Mouse (Mus musculus) megakaryocyte, adult 5-6 weeks (primary cell): Measurements from ENCODE around the gene Med20. TPM values are rescaled to one million over a fixed set of nuclear protein-coding genes. Genes with fewer than 3 reads are reported as not detected.
"Not testable (repeated sequence)": the region's sequence is repeated elsewhere in the genome, so short reads cannot be mapped to it uniquely, and the experiment has no call there.

Experiments used
- ATAC-seq: 2 replicates; pipeline ENCODE4 v1.8.0; 2016; ENCODE audit warnings: mild to moderate bottlenecking, inconsistent platforms; ENCODE audit not compliant: poor library complexity, severe bottlenecking
- total RNA-seq, 2 experiments: library from RNA; stranded (forward) in 1 of 2; stranded (reverse) in 1 of 2; fragments of 153-499, 151-499 nt in 1 of 2; fragments of 221-1000, 200-1000 nt in 1 of 2; gene quantifications; 2 replicates each; pipeline versions ENCODE4 v1.2.3 to v1.2.4; 2015 to 2017

Med20 gene
- total RNA-seq, 2 experiments from 2014 or later, result 18.2 to 32.2 TPM

DNA sequence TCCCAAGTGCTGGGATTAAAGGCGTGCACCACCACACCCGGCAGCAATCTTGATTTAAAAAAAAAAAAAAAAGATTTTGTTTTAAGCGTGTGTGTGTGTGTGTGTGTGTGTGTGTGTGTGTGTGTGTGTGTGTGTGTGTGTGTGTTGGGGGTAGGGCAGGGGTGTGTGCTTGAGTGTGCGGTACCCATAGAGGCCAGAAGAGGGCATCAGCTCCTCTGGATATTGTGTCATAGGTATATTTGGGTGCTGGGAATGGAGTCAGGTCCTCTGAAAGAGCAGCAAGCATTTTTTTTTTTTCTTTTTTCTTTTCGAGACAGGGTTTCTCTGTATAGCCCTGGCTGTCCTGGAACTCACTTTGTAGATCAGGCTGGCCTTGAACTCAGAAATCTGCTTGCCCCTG is 13.2 kb downstream of the Med20 start:
- ATAC-seq, result not testable (repeated sequence)

DNA sequence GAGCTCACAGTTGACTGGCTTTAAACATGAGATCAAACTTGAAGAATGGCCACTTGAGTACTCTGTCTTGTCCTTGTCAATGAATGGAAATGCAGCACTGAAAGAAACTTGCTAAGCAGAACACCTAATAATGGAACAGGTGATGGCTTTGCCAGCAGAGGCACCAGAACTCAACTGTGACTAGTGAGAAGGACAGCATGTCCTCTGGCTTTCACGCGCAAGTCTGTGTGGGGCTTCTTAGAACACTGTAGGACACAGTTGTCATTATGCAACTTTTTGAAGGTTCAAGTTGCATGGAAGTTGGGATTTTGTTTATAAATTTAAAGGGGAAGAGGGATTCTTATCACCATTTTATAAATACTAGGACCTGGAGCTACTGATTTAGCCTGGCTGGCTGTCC is 13.7 kb downstream of the Med20 start:
- no peak for ATAC-seq

DNA sequence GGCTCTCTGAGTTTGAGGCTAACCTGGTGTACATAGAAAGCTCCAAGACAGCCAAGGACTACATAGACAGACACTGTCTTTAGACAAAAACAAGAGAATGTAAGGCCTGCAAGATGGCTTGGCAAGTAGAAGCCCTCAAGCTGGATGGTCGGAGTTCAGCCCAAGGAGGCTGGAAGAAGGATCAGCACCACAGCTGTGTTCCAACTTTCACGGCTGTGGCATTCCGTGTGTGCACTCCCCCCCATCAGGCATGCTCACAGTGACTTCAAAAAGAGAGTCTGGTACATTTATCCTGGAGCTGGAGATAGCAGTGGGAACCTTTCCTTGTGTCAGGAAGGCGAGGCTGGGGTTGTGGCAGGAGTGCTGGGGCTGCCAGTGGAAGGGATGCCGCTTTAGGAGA is 14.6 kb downstream of the Med20 start:
- no peak for ATAC-seq

DNA sequence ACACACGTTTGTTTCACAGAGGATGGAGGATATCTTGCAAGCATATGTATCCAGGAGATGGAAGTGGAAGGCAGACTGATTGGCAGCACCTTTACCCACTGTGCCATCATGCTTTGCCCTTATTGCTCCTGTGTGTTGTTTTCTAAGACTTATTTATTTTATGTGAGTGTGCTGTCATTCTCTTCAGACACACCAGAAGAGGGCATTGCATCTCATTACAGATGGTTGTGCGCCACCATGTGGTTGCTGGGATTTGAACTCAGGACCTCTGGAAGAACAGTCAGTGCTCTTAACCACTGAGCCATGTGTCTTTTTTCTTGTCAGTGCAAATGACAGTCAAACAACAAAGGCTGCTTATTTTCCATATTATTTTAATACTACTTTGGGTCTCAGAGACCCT is 16.4 kb downstream of the Med20 start:
- ATAC-seq, result no peak

DNA sequence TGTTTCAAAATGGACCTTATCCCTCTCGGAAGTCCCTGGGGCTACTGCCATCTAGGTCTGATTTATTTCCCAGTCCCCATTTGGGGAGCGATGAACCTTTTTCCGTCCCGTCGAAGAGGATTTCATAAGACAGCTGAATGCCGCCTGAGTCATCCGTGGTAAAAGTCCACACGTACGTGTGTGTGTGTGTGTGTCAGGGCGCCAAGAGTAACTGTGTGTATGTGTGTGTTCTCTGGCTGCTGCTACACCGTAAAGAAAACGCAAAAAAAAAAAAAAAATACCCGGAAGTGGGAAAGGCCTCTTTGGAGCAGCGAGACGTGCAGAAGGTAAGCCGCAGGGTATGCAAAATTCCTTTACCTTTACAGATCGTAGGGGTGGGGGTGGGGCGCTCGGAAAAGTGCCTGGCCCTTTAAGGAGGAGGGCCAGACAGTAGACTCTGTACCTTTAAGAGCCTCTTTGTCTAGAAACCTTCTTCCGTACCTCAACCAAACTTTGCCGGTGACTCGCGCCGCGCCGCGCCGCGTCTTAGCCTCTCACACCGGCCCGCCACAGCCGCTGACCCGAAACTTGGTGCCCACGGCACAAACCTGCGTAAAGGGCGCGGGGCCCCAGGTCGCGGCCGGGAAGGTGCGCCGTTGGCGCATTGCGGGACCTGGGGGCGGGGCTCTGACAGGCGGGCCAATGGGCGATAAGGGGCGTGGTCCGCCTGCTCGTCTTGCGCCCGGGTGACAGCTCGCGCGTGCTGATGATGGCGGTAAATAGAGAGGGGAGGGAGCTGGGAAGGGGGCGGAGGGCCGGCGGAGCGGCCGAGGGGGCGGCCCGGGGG is 17.7 kb downstream of the Med20 start:
- peak; percentile 98 for ATAC-seq

DNA sequence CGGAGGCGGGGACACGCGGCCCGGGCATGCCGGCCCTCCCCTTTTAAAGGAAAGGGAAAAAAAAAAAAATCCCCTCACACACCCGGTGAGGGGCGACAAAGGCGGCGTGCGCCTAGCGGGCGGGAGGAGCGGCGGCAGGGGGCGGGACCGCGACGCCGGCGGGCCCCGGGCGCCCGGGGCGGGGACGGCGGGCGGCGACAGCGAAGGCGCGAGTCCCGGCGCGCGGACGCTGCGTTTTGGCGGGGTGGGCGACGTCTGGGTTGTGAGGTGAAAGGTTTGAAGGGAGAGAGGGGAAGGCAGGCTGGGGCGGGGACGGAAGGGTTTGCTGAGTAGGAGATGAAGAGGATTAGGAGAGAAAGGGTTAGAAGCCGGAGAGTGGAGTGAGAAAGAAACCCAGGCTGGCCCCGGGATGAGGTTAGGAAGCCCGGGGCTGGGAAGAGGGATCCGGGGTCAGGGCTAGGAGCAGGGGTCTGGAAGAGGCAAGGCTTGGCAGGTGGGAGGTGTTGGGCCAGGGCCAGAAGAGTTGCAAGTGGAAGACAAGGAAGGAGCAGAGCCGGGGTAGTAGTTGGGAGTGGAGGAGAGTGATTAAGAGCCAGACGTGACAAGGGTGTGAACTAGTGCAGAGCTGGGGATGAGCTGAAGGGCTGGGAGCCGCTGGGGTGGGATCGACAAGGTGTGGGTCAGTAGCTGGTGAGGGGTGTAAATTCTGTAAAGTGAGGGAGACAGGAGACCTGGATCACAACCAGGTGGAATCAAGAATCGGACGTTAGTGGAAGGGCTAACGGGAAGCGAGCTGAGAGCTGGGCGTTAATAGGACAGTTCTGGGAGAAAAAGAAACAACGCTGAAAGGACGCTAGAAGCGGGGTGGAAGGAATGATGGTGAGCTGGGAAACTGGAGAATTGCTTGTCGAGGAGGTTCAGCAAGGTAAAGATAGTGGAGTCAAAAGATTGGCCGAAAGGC is 18.6 kb downstream of the Med20 start:
- peak; percentile 37 for ATAC-seq

DNA sequence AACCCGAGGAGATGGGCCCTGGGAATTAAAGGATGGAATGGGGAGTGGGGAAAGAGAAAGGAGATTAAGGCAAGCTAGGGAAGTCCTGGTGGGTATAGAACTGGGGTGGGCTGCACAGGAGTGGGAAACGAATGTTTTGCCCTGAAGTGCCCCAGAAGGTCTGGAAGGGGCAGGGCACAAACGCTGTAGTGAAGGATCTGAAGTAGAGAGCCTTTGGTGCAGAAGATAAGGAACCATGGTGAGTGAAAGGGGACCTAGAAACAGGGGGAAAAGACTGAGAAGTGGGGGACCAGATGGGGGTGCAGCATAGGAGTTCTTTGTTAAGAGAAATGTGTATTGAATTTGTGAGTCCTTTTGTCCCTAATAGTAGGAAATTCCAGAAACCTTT is 19.3 kb downstream of the Med20 start, which contains the start of gene Usp49:
Gene Usp49, plus strand, starts transcription at position 13 of the 388 bp plus-strand sequence.
- ATAC-seq, result no peak

DNA sequence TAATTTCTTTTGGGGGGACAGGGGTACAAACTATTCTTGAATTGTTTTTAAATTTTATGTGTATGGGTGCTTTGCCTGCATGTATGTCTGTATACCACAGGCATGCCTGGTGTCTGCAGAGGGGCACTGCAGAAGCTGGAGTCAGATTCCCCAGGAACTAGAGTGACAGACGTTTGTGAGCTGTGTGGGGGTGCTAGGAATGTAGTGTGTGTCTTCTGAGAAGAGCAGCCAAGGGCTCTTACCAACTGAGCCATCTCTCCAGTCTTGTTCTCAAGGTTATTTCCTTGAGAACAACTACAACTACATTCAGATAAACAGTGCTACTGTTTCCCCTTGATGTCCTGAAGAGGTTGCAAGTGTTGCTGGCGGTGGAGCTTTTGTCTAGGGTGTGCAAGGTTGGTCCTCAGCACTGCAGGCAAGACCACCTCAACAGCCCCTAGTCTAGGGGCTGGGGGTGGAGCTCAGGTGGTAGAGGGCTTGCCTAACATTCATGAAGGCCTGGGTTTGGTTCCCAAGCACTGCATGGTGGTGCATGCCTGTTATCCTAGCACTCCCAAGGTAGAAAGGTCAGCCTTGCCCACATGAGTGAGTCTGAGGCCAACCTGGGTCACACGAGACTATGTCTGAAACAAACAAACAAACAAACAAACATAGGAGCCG is 20.9 kb downstream of the Med20 start:
- ATAC-seq, result no peak

DNA sequence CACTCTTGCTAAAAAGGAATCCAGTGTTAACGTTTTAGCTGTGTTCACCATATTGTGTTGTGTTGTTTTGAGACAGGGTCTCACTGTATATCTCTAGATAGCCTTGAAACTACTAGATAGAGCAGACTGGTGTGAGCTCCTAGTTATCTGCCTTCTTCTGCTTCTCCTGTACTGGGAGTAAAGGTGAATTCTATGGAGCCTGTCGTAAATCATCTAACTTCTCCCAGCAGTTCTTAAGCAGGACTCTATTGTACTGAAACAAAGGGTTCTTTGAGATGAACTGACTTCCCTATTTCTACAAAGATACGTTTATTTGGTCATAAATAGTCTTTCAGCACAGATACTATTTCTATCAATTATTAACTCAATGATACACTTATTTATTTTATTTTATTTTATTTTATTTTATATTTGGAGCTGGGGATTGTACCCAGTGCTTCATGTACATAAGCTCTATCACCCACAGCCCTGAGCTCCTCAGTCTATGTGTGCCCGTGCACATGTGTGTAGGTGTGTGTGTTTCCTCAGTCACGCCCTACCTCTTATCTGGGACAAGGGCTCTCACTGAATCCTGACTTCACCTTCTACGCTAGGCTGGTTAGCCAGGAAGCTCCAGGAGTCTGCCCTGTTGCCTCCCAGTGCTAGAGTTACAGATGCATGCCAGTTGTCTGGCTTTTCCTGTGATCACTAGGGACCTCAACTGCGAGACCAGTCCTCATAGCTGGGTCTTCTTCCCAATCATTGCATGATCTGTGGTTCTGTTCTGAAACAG is 22.8 kb downstream of the Med20 start:
- no peak for ATAC-seq

DNA sequence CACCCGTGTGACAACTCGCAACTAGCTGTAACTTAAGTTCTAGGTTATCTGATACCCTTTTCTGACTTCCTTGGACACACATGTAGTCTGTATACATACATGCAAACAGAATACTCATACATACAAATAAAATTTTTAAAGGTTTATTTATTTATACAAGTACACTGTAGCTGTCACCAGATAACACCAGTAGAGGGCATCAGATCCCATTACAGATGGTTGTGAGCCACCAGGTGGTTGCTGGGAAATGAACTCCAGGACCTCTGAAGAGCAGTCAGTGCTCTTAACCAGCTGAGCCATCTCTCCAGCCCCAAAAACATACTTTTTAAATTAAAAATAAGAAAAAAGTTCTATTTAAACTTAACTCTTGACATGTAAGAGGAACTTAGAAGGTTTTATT is 31.6 kb downstream of the Med20 start:
- ATAC-seq, result no peak

DNA sequence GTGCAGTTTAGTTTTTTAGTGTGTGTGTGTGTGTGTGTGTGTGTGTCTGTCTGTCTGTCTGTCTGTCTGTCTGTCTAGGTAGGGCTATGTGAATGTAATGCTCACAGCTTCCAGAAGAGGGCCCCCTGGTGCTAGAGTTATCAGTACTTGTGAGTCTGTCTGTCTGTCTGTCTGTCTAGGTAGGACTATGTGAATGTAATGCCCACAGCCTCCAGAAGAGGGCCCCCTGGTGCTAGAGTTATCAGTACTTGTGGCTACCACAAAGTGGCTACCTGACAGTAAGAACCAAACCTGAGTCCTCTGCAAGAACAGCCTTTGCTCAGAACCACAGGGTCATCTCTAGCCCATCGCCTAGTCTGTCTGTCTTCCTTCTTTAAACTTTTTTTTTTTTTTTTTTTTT is 35.3 kb downstream of the Med20 start:
- ATAC-seq, result peak; percentile 89

DNA sequence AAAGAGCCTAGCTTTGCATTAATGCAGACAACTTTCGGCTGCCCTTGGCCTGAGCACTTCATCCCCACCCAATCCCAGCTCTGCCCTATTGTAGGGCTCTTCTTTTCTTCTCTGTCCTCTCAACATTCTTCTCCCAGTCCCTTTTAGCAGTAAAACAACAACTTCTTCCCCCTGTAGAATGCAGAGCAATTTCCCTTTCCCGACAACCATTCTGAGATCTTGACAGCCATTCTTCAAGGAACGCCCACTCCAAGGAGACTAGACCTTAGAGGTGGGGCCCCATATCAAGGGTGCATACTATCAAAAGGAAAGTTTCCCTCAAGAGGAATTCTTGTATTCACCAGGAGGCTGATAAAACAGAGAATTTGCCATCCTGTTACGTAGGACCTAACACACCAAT is 37.6 kb downstream of the Med20 start:
- ATAC-seq, result no peak

DNA sequence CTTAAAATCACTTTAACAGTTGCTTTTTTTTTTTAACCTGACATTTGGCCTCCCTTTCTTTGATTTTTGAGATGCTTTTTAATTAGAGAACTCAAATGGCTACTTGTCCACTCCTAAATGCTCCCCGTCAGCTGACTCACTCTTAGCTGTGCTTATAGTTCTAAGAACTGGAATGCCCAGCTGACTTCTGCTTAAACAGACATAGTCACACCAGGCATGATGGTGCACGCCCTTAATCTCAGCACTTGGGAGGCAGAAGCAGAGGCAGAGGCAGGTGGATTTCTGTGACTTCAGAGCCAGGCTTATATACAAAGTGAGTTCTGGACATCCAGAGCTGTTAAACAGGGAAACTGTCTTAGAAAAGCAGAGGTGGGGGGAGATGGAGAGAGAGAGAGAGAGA is 40.6 kb downstream of the Med20 start:
- no peak for ATAC-seq

DNA sequence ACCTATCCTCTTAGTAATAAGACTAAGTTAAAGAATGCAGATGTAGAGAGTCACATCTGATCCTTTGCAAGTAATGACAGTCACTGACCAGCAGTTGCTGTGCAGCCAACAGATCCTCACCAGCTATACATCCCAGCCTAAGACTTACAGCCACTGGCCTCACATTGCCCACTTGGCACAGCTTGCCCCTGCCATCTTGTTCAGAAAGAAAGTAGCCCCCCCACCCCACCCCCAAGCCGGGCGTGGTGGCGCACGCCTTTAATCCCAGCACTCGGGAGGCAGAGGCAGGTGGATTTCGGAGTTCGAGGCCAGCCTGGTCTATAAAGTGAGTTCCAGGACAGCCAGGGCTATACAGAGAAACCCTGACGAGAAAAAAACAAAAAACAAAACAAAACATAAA is 43.0 kb downstream of the Med20 start:
- not testable (repeated sequence) for ATAC-seq

DNA sequence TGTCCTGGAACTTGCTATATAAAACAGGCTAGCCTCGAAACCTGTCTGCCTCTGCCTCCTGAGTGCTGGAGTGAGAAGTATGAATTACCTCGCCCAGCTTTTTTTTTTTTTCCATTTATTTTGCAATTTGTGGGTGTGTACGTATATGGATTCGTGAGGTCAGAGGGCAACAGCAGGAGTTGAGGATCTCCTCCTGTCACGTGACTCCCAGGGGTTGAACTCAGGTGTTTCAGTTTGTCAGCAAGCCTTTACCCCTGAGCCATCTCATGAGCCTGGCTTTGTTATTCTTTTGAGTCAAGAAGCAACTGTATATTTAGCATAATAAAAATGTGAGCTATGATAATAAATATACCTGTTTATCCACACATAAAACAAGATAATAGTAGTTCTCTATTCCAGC is 44.3 kb downstream of the Med20 start:
- no peak for ATAC-seq

DNA sequence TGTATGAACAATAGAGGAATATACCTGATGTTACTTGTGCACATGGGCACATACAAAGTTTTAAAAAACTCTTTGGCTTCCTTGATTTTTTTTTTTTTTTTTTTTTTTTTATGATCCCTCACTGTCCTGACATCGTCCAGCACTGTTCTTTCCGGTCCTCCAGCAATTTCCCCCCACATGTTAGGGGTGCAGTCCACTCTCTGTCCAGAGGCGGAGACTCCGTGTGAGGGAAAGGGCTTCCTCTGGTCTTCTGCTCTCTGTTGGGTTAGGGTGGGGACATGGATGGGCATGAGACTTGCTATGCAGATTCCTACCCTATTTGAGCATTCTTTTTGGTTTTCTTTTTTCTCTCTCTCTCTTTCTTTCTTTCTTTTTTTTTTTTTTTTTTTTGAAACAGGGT is 46.5 kb downstream of the Med20 start:
- no peak for ATAC-seq

DNA sequence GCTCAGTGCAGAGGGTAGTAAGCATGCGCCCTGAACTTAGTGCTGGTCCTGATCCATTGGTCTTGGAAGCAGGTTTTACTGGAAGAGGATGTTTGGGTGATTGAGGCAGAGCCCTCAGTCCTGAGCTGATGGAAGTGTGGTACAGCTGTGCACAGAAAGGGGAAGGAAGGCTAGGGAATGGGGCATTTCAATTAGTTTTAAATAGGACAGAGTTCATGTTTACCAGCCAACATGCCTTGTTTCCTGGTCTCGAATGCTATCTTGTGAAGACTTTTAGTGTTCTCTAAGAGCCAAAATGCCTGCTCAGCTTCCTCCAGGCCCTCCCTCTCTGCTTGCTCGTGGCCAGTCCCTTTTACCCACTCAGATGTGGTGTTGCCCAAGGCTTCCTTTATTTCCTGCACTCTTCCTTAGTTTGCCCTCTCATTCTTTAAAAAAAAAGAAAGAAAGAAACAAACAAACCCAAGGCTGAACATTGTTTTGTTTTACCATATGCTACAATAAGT is 47.4 kb downstream of the Med20 start:
- no peak for ATAC-seq

DNA sequence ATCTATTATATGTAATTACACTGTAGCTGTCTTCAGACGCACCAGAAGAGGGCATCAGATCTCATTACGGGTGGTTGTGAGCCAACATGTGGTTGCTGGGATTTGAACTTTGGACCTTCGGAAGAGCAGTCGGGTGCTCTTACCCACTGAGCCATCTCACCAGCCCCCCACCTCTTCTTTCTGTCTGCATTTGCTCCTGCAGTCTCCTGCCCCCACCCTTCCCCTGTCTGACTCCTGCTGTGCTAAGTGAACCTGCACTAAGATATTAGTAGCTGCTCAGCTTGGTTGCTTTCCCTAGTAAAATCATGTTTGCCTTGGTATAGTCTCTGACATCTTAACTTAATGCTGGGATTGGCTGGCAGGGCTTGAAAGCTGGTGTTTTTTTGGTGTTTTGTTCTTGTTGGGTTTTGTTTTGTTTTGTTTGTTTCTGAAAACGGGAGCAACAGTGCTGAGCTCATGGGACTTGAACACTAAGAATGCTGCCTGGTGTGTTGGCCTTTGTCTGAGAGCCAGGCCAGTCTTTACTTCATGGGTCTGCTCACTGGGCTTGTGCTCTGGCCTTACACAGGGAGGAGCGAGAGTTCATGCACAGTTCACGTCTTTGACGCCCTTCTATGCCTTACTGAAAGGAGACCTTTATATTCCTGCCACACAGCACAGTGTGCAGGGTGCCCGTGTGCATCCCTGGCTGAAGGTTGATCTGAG is 51.8 kb downstream of the Med20 start:
- no peak for ATAC-seq

DNA sequence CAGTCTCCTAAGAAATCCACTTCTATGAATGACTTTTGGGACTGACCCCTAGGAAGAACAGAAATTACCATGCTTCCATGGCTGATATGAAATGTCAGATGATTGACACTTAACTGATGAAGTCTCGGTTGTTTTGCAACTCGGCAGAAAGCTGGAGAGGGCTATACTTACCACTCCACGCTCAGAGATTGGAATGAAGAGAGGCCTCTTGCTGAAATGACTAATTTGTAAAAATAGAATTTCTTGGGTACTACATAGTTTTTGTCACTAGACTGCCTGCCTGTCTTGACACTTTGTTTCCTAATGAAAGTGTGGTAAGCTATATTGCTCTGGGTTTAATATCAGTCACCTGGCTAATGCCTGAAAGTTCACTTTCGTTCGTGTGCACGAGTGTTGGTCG is 53.1 kb downstream of the Med20 start:
- ATAC-seq, result no peak

DNA sequence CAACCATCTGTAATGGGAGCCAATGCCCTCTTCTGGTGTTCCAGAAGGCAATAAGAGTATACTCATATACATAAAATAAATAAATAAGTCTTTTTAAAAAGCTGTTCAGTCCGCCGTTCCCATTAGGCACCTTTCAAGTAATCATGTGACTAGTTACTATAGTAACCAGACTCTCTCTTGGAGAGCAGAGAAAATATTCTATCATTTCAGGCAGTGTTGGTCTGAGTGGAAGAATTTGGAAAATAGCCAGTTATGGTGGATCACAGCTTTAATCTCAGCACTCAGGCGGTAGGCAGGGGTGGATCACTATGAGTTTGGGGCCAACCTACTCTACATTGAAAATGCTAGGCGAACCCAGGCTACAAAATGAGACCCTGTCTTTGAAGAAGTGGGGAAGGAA is 57.8 kb downstream of the Med20 start:
- no peak for ATAC-seq
